Mouse (Mus musculus) gastrocnemius, postnatal 25 days (tissue): ENCODE data around the gene Gm13277. TPM values are rescaled to one million over a fixed set of nuclear protein-coding genes. Genes with fewer than 3 reads are reported as not detected.
"Not testable (repeated sequence)": the region's sequence is repeated elsewhere in the genome, so short reads cannot be mapped to it uniquely, and the experiment has no call there.

Source experiments
- DNase-seq: peaks from one replicate; pipeline ENCODE4 v3.0.0; 2022
- long read RNA-seq, 2 experiments: library from polyadenylated mRNA; stranded (forward); transcript quantifications; one replicate each; pipeline ENCODE4 v2.0.0; 2021
- total RNA-seq, 2 experiments: library from RNA; stranded (reverse); gene quantifications; 1 replicate in 1 of 2; 2 replicates in 1 of 2; pipeline ENCODE4 v1.2.3; 2021

Gm13277 gene
- total RNA-seq: not detected
- long read RNA-seq, experiment 1: 0 reads
- long read RNA-seq, experiment 2: 0 reads

DNA sequence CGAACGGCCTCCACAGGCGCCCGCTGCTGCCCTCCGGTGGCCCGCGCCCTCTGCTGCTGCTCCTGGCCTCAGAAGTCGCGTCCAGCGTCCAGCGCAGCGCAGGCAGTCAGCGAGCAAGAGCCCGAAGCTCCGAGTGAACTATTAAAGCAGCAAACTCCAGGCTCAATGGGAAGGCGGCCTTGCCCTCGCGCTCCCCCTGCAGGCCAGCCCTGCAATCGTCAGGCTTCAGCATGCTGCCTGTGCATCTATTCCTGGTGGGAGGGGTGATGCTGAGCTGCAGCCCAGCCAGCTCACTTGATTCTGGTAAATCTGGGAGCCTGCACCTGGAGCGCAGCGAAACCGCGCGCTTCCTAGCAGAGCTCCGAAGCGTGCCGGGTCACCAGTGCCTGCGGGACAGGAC, at the start of gene Gm13277:
TSS of gene Gm13277 (plus strand) at position 231 of the 400 bp plus-strand sequence.
- peak; percentile 68 for DNase-seq

DNA sequence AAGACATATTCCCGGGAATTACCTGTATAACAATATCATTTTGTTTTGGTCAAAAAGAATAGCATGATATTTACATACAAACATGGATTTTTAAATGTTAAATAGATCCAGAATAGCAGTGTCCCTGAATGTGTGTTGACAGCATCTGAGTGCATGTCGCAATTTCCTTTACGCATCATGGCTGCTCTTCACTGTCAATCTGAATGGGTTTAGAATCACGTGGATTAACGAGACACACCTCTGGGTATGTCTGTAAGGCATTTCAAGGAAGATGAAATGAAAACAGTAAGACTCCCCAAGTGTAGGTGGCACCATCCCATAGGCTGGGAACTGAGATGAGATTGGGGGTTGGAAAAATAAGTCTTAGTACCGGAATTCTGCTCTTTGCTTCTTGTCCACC, 49.4 kb upstream of the Gm13277 start:
- no peak for DNase-seq

DNA sequence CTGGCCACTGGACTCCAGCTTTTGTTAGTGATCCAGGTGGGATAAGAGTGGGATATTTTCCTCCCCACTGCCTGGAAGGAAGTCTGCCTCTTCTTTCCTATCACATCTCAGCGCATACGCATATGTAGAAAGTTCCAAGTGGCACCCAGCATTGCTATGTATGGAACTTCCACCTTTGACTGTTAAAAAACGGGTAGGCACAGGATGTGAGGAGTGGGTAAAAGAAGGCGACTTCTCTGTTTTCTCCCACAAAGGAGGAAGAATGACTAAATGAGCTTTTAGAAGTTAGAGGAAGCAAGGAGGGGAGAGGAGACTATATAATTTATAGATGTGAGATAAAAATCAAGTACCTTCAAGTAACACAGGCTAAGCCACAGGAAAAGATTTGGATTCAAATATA, 47.0 kb upstream of the Gm13277 start:
- no peak for DNase-seq

DNA sequence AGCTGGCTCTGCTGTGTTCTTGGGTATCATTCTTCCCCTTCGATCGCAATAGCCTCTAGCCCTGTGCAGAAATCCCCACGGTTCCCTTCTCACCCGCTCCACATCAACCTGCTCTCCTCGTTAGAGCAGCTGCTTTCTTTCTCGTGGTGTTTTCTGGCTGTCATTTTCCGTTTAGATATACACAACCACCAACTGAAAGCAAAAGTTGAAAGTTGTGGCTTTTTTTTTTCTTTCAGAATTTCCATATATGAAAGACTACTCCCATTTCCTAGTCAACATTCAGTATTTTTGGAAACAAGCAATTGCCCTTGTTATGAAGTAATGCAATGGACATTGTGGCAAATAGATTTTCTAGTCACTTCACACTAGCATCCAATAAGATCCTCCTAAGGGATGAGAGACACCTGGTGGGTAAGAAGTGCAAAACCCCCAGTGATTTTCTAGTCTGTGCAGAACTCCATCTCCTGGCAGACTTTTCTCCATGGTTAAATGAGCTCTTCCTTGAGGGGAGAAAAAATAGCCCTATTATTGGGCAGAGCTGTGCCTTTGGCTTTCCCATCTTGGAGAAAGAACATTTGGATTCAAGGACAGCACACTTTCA, 45.6 kb upstream of the Gm13277 start:
- DNase-seq: no peak

DNA sequence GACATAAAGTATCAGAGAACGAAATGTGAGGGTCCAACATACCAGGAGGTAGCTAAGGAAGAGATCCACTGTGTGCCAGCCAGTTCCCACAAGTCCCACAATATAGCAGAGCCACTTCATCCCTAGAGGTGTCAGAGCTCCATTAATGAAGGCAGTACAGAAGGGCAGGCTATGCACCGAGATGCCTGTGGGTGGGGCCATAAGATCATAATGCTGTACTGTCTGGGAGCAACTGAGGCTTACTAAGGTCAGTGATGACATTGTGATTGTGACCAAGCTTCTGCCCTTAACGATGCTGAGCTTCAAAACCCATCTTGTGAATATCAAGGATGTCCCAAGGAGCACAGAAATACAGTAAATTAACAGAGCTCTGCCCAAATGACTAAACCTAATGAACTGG, 44.2 kb upstream of the Gm13277 start:
- DNase-seq: no peak

DNA sequence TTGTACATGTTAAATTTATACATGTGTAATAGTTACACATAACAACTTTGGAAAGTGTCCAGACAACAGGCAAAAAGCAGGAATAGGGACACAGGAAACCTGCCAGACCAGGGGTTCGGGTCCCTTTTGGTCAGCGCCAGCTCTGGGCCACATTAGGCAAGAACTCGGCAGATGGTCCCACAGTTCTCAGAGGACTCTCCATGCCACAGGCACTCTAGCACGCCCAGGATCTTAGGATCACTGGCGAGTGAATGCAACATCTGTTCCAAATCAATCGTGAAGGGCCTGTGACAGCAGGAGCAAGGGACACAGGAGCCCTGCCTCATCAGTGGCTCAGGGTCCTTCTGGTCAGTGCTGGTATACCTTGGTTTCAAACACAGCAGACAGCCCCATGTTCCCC, 38.5 kb upstream of the Gm13277 start:
- DNase-seq: no peak

DNA sequence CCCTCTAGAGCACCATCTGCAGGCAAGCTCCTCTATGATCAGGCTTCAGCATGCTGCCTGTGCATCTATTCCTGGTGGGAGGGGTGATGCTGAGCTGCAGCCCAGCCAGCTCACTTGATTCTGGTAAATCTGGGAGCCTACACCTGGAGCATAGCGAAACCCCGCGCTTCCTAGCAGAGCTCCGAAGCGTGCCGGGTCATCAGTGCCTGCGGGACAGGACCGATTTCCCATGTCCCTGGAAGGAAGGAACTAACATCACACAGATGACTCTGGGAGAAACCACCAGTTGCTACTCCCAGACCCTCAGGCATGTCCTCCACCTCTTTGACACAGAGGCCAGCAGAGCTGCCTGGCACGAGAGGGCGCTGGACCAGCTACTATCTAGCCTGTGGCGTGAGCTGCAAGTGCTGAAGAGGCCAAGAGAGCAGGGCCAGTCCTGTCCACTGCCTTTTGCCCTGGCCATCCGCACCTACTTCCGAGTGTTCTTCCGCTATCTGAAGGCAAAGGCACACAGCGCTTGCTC, 33.6 kb upstream of the Gm13277 start, which contains the start of gene Gm13271:
TSS of gene Gm13271 (plus strand) at position 51 of the 523 bp plus-strand sequence.
- peak; percentile 54 for DNase-seq

DNA sequence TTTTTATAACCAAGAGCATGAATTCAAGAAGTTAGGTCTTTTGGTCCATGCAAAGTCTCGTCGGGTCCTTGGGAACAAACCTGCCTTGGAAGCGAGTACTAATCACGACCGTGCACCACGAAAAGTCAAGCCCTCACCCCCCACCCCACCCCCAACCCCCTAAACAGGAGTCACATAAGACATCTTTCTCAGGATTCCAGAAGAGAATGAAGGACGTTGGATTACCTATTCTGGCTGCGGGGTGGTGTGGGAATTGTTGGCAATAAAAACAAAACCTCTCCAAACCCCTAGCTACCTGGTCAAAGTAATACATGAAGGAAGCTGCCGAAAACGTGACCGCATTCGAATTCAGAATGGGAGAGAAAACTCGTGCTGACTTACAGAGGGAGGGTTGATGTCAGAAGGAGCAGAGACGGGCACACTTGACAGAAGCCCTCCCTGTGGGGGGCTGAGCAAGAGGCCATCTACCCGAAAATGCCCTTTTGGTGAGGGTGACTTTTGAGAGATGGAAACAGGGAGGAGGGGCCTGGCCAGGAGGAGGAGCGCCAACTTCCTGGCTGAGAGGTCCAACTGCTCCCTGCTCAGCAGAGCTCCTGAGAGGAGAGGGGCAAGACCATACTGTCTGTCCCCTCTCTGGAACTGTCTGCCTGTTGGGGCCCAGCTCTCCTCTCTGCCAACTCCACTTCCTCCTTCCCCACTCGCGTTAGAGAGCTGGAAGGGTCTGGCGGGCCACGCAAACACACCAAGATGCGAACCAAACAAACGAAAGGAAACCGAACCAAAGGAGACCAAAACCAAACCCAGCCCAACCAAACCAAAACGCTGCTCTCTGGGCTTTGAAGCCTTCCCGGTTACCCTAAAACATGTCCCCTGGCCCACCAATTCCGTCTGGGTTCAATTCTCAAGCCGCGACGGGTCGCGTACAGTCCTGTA, 31.6 kb upstream of the Gm13277 start:
- DNase-seq: not testable (repeated sequence)

DNA sequence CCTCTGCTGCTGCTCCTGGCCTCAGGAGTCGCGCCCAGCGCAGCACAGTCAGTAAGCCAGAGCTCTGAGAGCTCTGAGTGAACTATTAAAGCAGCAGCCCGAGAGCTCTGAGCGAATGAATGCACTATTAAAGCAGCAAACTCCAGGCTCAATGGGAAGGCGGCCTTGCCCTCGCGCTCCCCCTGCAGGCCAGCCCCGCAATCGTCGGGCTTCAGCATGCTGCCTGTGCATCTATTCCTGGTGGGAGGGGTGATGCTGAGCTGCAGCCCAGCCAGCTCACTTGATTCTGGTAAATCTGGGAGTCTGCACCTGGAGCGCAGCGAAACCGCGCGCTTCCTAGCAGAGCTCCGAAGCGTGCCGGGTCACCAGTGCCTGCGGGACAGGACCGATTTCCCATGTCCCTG, 30.8 kb upstream of the Gm13277 start:
- peak; percentile 86 for DNase-seq

DNA sequence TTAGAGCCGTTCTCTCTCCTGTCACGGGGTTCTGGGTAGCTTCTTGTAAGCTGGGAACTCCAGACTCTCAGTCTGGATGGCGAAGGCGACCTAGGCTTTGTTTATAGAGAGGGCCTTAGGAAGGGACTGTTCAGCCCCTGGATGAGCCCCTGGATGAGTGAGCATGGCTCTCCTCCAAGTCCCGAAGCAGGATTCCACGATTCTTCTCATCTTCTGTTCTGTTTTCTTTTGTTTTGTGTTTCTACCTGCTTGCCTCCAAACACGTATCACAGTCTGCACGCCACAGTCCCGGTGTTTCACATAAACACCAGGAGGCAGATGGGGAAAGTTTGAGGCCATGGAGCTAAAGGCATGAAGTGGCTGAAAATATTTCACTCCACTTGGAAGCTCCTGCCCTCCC, 29.7 kb upstream of the Gm13277 start:
- not testable (repeated sequence) for DNase-seq

DNA sequence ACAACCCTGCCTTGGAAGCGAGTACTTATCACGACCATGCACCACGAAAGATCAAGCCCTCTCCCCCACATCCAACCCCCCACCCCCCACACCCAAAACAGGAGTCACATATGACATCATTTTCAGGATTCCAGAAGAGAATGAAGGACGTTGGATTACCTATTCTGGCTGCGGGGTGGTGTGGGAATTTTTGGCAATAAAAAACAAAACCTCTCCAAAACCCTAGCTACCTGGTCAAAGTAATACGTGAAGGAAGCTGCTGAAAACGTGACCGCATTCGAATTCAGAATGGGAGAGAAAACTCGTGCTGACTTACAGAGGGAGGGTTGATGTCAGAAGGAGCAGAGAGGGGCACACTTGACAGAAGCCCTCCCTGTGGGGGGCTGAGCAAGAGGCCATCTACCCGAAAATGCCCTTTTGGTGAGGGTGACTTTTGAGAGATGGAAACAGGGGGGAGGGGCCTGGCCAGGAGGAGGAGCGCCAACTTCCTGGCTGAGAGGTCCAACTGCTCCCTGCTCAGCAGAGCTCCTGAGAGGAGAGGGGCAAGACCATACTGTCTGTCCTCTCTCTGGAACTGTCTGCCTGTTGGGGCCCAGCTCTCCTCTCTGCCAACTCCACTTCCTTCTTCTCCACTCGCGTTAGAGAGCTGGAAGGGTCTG, 28.7 kb upstream of the Gm13277 start, which contains the start of gene Gm13283:
TSS of gene Gm13283 (plus strand) at position 510 of the 659 bp plus-strand sequence.
- peak; percentile 36 for DNase-seq

DNA sequence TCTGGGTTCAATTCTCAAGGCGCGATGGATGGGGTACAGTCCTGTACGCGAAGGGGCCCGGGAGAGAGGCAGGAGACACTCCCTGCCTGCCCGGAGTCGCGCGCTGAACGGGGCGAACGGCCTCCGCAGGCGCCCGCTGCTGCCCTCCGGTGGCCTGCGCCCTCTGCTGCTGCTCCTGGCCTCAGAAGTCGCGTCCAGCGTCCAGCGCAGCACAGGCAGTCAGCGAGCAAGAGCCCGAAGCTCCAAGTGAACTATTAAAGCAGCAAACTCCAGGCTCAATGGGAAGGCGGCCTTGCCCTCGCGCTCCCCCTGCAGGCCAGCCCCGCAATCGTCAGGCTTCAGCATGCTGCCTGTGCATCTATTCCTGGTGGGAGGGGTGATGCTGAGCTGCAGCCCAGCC, 28.0 kb upstream of the Gm13277 start:
- peak; percentile 79 for DNase-seq

DNA sequence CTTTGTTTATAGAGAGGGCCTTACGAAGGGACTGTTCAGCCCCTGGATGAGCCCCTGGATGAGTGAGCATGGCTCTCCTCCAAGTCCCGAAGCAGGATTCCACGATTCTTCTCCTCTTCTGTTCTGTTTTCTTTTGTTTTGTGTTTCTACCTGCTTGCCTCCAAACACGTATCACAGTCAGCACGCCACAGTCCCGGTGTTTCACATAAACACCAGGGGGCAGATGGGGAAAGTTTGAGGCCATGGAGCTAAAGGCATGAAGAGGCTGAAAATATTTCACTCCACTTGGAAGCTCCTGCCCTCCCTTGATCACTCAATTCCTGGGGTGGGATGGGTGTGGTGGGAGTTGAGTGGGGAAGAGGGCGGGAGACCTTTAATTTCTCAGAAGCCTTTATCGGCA, 26.7 kb upstream of the Gm13277 start:
- peak; percentile 66 for DNase-seq

DNA sequence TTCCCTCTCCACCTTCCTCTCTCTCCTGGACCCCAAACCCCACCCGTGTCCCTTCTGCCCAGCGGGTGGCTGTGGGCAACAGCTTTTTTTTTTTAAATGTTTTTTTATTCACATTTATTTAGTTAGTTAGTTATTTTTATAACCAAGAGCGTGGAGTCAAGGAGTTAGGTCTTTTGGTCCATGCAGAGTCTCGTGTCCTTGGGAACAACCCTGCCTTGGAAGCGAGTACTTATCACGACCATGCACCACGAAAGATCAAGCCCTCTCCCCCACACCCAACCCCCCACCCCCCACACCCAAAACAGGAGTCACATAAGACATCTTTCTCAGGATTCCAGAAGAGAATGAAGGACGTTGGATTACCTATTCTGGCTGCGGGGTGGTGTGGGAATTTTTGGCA, 26.1 kb upstream of the Gm13277 start:
- DNase-seq: not testable (repeated sequence)

DNA sequence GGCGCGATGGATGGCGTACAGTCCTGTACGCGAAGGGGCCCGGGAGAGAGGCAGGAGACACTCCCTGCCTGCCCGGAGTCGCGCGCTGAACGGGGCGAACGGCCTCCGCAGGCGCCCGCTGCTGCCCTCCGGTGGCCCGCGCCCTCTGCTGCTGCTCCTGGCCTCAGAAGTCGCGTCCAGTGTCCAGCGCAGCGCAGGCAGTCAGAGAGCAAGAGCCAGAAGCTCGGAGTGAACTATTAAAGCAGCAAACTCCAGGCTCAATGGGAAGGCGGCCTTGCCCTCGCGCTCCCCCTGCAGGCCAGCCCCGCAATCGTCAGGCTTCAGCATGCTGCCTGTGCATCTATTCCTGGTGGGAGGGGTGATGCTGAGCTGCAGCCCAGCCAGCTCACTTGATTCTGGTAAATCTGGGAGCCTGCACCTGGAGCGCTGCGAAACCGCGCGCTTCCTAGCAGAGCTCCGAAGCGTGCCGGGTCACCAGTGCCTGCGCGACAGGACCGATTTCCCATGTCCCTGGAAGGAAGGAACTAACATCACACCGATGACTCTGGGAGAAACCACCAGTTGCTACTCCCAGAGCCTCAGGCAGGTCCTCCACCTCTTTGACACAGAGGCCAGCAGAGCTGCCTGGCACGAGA, 24.9 kb upstream of the Gm13277 start:
- peak; percentile 64 for DNase-seq

DNA sequence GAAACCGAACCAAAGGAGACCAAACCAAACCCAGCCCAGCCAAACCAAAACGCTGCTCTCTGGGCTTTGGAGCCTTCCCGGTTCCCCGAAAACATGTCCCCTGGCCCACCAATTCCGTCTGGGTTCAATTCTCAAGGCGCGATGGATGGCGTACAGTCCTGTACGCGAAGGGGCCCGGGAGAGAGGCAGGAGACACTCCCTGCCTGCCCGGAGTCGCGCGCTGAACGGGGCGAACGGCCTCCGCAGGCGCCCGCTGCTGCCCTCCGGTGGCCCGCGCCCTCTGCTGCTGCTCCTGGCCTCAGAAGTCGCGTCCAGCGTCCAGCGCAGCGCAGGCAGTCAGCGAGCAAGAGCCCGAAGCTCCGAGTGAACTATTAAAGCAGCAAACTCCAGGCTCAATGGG, 14.9 kb upstream of the Gm13277 start, which contains the start of gene Gm13290:
TSS of gene Gm13290 (plus strand) at position 301 of the 400 bp plus-strand sequence.
- not testable (repeated sequence) for DNase-seq

DNA sequence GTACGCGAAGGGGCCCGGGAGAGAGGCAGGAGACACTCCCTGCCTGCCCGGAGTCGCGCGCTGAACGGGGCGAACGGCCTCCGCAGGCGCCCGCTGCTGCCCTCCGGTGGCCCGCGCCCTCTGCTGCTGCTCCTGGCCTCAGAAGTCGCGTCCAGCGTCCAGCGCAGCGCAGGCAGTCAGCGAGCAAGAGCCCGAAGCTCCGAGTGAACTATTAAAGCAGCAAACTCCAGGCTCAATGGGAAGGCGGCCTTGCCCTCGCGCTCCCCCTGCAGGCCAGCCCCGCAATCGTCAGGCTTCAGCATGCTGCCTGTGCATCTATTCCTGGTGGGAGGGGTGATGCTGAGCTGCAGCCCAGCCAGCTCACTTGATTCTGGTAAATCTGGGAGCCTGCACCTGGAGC, 11.8 kb upstream of the Gm13277 start, which contains the start of gene Gm13289:
TSS of gene Gm13289 (plus strand) at position 301 of the 400 bp plus-strand sequence.
- DNase-seq: not testable (repeated sequence)

DNA sequence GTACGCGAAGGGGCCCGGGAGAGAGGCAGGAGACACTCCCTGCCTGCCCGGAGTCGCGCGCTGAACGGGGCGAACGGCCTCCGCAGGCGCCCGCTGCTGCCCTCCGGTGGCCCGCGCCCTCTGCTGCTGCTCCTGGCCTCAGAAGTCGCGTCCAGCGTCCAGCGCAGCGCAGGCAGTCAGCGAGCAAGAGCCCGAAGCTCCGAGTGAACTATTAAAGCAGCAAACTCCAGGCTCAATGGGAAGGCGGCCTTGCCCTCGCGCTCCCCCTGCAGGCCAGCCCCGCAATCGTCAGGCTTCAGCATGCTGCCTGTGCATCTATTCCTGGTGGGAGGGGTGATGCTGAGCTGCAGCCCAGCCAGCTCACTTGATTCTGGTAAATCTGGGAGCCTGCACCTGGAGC, 8.9 kb upstream of the Gm13277 start, which contains the start of gene Gm13272:
TSS of gene Gm13272 (plus strand) at position 301 of the 400 bp plus-strand sequence.
- not testable (repeated sequence) for DNase-seq

DNA sequence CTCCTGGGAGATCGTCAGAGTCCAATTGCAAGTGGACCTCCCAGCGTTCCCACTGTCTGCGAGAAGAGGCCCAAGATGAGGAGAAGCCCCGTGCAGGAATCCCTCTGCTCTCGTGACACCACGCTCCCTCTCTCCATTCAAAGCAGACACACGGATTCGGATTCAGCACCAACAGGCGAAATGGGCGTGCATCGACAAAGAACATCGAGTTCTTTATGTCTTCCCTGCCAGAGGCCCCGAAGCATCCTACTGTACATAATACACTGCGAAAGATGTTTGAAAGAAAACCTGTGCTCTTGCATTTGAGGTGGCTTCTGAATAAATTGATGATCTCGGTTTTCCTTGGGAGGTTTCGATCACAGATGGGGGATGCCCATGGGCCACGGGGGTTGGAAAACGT, 8.1 kb upstream of the Gm13277 start:
- DNase-seq: not testable (repeated sequence)

DNA sequence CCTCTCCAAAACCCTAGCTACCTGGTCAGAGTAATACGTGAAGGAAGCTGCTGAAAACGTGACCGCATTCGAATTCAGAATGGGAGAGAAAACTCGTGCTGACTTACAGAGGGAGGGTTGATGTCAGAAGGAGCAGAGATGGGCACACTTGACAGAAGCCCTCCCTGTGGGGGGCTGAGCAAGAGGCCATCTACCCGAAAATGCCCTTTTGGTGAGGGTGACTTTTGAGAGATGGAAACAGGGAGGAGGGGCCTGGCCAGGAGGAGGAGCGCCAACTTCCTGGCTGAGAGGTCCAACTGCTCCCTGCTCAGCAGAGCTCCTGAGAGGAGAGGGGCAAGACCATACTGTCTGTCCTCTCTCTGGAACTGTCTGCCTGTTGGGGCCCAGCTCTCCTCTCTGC, 6.6 kb upstream of the Gm13277 start, which contains the start of gene Ifnz:
TSS of gene Ifnz (plus strand) at position 301 of the 400 bp plus-strand sequence.
- not testable (repeated sequence) for DNase-seq

DNA sequence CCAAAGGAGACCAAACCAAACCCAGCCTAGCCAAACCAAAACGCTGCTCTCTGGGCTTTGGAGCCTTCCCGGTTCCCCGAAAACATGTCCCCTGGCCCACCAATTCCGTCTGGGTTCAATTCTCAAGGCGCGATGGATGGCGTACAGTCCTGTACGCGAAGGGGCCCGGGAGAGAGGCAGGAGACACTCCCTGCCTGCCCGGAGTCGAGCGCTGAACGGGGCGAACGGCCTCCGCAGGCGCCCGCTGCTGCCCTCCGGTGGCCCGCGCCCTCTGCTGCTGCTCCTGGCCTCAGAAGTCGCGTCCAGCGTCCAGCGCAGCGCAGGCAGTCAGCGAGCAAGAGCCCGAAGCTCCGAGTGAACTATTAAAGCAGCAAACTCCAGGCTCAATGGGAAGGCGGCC, 6.1 kb upstream of the Gm13277 start:
- not testable (repeated sequence) for DNase-seq
